Mouse (Mus musculus): ENCODE data around the gene Mphosph9. TPM values are rescaled to one million over a fixed set of nuclear protein-coding genes. Genes with fewer than 3 reads are reported as not detected.
A peak's percentile ranks its signal among the peaks of the same experiment; 100 is the strongest.

Gene Mphosph9
- polyA plus RNA-seq, 1 experiment from 2014 or later: 10.8 TPM

DNA sequence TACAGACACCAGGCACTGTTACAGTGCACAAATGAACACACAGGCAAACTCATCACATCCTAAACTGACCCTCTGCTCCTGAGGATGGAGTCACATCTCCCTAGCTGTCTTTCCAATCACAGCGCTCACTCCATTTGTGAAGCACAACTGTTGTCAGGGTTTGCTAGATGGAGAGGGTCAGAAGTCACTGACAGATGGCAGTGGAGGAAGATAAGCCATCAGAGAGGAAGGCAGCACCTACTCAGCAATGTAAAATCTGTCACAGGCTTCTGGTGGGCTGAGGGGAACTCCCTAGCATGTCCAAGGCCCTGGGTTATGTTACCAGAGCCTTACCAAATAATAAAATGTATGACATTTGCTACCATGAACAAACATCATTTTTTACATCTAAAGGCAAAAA lies 69.7 kb downstream of the Mphosph9 start:
- Histone ChIP-seq H3K27ac (replicated peaks) (no peak overlapping the region), H3K27me3 (no peaks in the 10 kb centered on the region), H3K9ac (no peak overlapping the region), H3K9me3 (no peaks in the 10 kb centered on the region), H3K4me1 (replicated peaks) (no peaks in the 10 kb centered on the region), H3K4me2 (no peak overlapping the region), H3K36me3 (peaks cover 47% of the 10 kb centered on the region), H3K4me3 (no peak overlapping the region)
- ATAC-seq (ENCODE audit: low FRiP score, low read depth): no peak
- WGBS: 90% methylated on average over 1 of the region's 1 CpGs

- Histone ChIP-seq H3K4me3 (no peak overlapping the region), H3K4me1 (replicated peaks) (peaks cover 7% of the 10 kb centered on the region), H3K36me3 (peaks cover 35% of the 10 kb centered on the region), H3K4me2 (no peak overlapping the region), H3K9me3 (no peaks in the 10 kb centered on the region), H3K27me3 (no peaks in the 10 kb centered on the region), H3K27ac (replicated peaks) (no peak overlapping the region), H3K9ac (no peak overlapping the region)
- WGBS: 91% methylated on average over 7 of the region's 7 CpGs
- ATAC-seq (ENCODE audit: low FRiP score, low read depth): no peak
These were observed 72.6 kb downstream of the Mphosph9 start for GRCm38 (mm10) chr5:124255141-124255540.

GRCm38 (mm10) chr5:124253555-124253954 lies 74.2 kb downstream of the Mphosph9 start:
- 84% methylated on average over 8 of the region's 8 CpGs for WGBS
- Histone ChIP-seq H3K4me3 (no peak overlapping the region), H3K27me3 (no peaks in the 10 kb centered on the region), H3K9me3 (no peaks in the 10 kb centered on the region), H3K4me2 (no peak overlapping the region), H3K9ac (no peak overlapping the region), H3K27ac (replicated peaks) (no peak overlapping the region), H3K4me1 (replicated peaks) (peaks cover 14% of the 10 kb centered on the region), H3K36me3 (peaks cover 29% of the 10 kb centered on the region)
- no peak for ATAC-seq (ENCODE audit: low FRiP score, low read depth)

DNA sequence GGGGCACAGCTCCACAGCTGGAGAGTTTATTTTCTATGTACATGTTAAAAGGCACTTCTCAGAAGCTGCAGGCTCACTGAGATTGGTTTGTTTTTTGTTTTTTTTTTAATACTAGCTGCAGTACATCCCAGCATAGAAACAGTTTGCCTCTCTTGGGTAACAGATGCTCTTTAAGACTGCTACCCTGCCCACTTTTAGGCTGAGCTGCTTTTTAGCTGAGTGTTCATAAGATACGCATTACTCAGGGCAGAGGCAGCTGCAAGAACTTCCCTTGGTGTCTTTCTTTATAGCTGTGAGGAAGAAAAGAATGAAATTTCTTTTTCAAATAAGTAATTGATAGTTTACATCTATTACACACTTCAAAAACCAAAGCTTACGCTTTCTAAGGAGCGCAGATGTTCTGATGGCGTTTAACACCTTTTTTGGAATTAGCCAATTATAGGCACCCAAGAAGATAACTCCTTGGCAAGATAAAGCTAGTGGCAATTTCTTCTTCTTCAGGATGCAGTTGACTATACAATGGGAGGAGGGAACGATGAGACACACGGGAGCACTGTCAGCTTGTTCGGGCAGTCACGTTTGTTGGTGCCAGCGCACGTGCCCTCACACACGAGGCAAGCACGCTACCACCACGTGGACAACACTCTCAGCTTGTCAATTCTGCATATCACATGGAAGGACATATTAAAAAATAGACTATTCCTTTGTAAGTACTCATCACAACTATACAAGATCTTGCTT lies 75.0 kb downstream of the Mphosph9 start:
- ATAC-seq (ENCODE audit: low FRiP score, low read depth): no peak
- 88% methylated on average over 13 of the region's 13 CpGs for WGBS
- no peaks in the 10 kb centered on the region for H3K9me3 ChIP-seq
- H3K4me1 ChIP-seq (replicated peaks): peaks cover 23% of the 10 kb centered on the region
- no peak overlapping the region for H3K9ac ChIP-seq
- H3K27me3 ChIP-seq: no peaks in the 10 kb centered on the region
- H3K27ac ChIP-seq (replicated peaks): no peak overlapping the region
- H3K4me3 ChIP-seq: no peak overlapping the region
- H3K4me2 ChIP-seq: no peak overlapping the region
- peaks cover 21% of the 10 kb centered on the region for H3K36me3 ChIP-seq

DNA sequence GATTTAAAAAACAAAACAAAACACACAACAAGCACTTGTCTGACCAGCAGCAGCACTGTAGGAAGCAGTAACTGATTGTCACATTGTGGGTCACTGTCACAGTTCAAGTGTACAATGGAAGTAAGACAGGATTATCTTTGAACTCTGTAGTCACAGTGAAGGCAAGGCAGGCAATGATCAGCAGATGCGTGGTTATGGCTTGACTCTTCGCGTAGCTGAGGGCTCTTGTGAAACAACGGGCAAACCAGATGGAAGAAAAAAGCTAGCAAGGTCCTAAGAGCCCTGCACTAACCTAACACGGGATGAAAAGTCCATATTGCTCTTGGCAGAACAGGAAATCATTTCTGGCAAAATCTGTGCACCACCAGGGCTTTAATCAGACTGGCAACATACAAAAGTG lies 76.7 kb downstream of the Mphosph9 start:
- Histone ChIP-seq H3K9ac (no peak overlapping the region), H3K27ac (replicated peaks) (no peak overlapping the region), H3K36me3 (peaks cover 8% of the 10 kb centered on the region; the same call in 1 of the 2 replicates), H3K4me1 (replicated peaks) (peaks cover 32% of the 10 kb centered on the region), H3K27me3 (no peaks in the 10 kb centered on the region), H3K4me3 (no peak overlapping the region), H3K9me3 (no peaks in the 10 kb centered on the region), H3K4me2 (no peak overlapping the region)
- WGBS: 82% methylated on average over 5 of the region's 5 CpGs
- ATAC-seq (ENCODE audit: low FRiP score, low read depth): no peak

- H3K4me1 ChIP-seq (replicated peaks): peaks cover 32% of the 10 kb centered on the region
- peak within 1 kb of the TSS; percentile 80 for H3K27ac ChIP-seq (replicated peaks)
- under 1% methylated on average over 79 of the region's 90 CpGs for WGBS
- no peaks in the 10 kb centered on the region for H3K9me3 ChIP-seq
- peak within 1 kb of the TSS; percentile 88 for H3K4me2 ChIP-seq
- H3K27me3 ChIP-seq: no peaks in the 10 kb centered on the region
- H3K4me3 ChIP-seq: peak within 1 kb of the TSS; percentile 54
- H3K36me3 ChIP-seq: peaks cover 4% of the 10 kb centered on the region; the same call in 1 of the 2 replicates
- peak; percentile 83 for ATAC-seq (ENCODE audit: low FRiP score, low read depth)
- H3K9ac ChIP-seq: peak within 1 kb of the TSS; percentile 77
These were observed 77.9 kb downstream of the Mphosph9 start, which contains the start of gene Pitpnm2 for GRCm38 (mm10) chr5:124249614-124250591. Gene Pitpnm2 (minus strand): TSS chr5:124249760.

DNA sequence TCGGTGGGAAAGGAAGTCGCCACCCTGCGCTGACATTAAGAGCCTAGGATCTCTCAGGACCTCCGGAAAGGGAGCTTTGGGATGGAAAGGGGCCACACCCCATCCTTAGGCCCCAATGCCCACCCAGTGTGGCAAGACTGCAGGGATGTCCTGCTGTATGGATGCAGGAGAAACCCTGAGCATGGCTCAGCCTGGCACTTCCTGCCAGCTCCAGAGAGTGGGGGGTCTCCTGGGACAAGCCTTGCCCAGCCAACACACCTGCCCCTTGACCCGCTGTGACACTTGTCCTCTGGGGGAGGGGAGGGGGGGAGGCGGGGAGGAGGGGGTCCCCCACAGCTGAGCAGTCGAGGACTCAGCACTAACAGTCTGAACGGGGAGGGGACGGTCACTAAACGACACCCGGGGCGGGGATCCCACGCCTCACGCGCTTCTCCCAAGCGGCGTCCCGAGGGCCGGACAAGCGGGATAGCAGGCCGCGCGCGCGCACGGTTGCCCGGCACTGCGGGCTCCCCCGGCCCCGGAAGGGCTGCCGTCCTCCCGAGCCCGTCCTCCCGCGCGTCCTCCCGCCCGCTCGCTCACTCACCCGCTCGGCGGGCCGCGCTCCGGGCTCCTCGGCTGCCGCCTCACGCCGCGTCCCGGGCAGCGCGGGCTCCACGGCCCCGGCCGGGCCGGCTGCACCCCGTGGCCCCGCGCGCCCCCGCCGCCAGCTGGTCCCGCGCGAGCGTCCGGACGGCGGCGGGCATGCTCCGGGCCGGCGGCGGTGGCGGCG lies 78.7 kb downstream of the Mphosph9 start:
- Histone ChIP-seq H3K9me3 (no peaks in the 10 kb centered on the region), H3K27ac (replicated peaks) (peak overlapping the region; percentile 80), H3K36me3 (0 out of 2 replicates have a peak, but pooled peaks cover 8% of the 10 kb centered on the region), H3K4me1 (replicated peaks) (peaks cover 32% of the 10 kb centered on the region), H3K4me2 (peak overlapping the region; percentile 88), H3K9ac (peak overlapping the region; percentile 77), H3K4me3 (peak overlapping the region; percentile 54), H3K27me3 (no peaks in the 10 kb centered on the region)
- peak; percentile 49 for ATAC-seq (ENCODE audit: low FRiP score, low read depth)
- WGBS: under 1% methylated on average over 28 of the region's 77 CpGs

DNA sequence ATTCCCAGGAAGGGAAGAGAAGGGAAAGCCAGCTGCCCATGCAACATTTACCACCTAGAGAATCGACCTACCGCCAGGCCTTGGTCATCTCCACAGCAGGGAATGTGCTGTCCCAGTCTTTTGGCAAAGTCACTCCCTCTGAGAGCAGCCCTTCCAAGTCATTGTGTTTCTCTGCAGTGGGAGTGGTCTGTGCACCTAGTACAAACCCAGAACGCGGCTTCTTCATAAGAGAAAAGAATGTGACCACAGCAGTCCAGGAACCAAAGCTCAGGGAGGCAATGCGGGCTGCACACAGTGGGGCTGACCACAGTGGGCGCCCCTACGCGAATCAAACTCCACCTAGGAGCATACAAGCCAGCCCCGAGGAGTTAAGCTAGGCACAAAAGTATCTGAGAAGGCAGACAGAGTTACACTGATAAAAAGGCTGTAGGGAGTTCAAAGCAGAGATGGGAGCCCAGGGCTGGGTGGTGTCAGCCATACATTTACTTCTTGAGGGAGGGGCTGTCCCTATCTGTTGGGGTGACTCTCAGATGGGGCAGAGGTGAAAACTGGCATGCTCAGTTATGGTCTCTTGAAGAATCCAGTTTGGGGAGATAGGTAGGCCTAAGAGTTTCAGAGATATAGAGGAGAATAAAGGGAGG lies 79.7 kb downstream of the Mphosph9 start:
- Histone ChIP-seq H3K36me3 (0 out of 2 replicates have a peak, but pooled peaks cover 8% of the 10 kb centered on the region), H3K9ac (peak overlapping the region; percentile 77), H3K4me2 (peak overlapping the region; percentile 88), H3K4me1 (replicated peaks) (peaks cover 32% of the 10 kb centered on the region), H3K4me3 (peak overlapping the region; percentile 54), H3K9me3 (no peaks in the 10 kb centered on the region), H3K27ac (replicated peaks) (peak overlapping the region; percentile 80; the same call in 1 of the 2 replicates), H3K27me3 (no peaks in the 10 kb centered on the region)
- WGBS: 16% methylated on average over 9 of the region's 9 CpGs
- ATAC-seq (ENCODE audit: low FRiP score, low read depth): no peak

DNA sequence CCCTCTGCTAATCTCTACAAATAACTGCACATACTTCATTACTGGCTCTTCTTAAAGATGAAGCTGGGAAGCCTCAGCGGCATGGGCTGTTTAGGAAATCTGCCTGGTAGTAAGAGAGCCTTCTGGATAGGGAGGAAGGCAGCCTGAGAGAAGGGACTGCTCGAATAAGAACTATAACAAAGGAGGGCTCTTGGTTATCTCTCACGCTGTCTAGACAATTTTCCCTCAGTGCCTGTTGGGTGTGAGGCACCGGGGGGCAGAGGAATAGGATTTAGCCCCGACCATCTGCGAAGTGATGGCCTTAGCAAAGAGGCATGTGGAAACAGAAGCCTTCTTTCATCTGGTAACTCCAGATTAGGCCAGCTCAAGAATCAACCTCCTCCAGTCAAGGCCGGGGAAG lies 80.5 kb downstream of the Mphosph9 start:
- Histone ChIP-seq H3K36me3 (0 out of 2 replicates have a peak, but pooled peaks cover 8% of the 10 kb centered on the region), H3K27ac (replicated peaks) (peak overlapping the region; percentile 21; the same call in 1 of the 2 replicates), H3K9ac (no peak overlapping the region), H3K4me3 (no peak overlapping the region), H3K4me1 (replicated peaks) (peaks cover 37% of the 10 kb centered on the region), H3K9me3 (no peaks in the 10 kb centered on the region), H3K27me3 (no peaks in the 10 kb centered on the region), H3K4me2 (peak overlapping the region; percentile 88)
- no peak for ATAC-seq (ENCODE audit: low FRiP score, low read depth)
- WGBS: 53% methylated on average over 7 of the region's 7 CpGs

GRCm38 (mm10) chr5:124244885-124245284 lies 82.9 kb downstream of the Mphosph9 start:
- H3K4me3 ChIP-seq: no peak overlapping the region
- H3K4me1 ChIP-seq (replicated peaks): peaks cover 47% of the 10 kb centered on the region
- no peak overlapping the region for H3K4me2 ChIP-seq
- H3K36me3 ChIP-seq: 0 out of 2 replicates have a peak, but pooled peaks cover 8% of the 10 kb centered on the region
- WGBS: 94% methylated on average over 7 of the region's 7 CpGs
- ATAC-seq (ENCODE audit: low FRiP score, low read depth): no peak
- no peak overlapping the region for H3K9ac ChIP-seq
- H3K27me3 ChIP-seq: no peaks in the 10 kb centered on the region
- no peak overlapping the region for H3K27ac ChIP-seq (replicated peaks)
- H3K9me3 ChIP-seq: no peaks in the 10 kb centered on the region

DNA sequence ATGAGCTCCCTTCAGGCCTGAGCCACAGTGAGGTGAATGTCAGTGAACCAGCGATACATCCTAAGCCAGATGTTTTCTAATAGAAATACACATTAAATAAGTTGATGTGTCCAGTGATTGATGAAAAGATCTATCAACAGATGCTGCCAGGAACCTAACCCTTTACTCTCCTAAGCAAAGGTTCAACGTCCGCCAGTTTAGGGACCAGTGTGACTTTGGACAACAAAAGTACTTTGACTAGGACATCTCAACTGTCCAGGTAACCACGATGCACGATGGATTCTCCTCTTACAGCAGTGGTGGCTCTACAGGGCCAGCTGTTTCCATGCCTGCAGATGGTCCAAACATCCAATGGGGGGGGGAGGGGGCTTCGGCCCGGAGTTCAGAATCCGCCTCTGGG lies 83.3 kb downstream of the Mphosph9 start:
- no peak for ATAC-seq (ENCODE audit: low FRiP score, low read depth)
- Histone ChIP-seq H3K4me2 (no peak overlapping the region), H3K9ac (no peak overlapping the region), H3K27me3 (no peaks in the 10 kb centered on the region), H3K36me3 (0 out of 2 replicates have a peak, but pooled peaks cover 8% of the 10 kb centered on the region), H3K27ac (replicated peaks) (no peak overlapping the region), H3K4me1 (replicated peaks) (peaks cover 47% of the 10 kb centered on the region), H3K9me3 (no peaks in the 10 kb centered on the region), H3K4me3 (no peak overlapping the region)
- 97% methylated on average over 8 of the region's 8 CpGs for WGBS
